ENCODE assay signal across 10 mouse cellular contexts in genomic region chr13:96855191-96855590, GRCm38 (mm10).
DNase-seq lines count a peak whose midpoint lies in the region; ATAC-seq and TF ChIP-seq lines count a peak whose summit lies in the region.
"Had no signal": no experiment of that assay in that cellular context is flagged by ENCODE, and none has a peak within 500 bp of the region (broad histone marks: within the 10 kb centered on the region; RNA-seq: fewer than 3 reads in every experiment).

No protein-coding gene starts in this region.

- TF ChIP-seq CTCF in hindbrain, postnatal 0 days (IDR thresholded peaks at IDR 0.05; ENCODE audit: low read depth), result peak; percentile 85

- no peak overlapping the region for H3K27ac ChIP-seq in midbrain, embryonic 10.5 days (replicated peaks)
- no peak overlapping the region for H3K27ac ChIP-seq in midbrain, embryonic 13.5 days
- no peak overlapping the region for H3K27ac ChIP-seq in hindbrain, postnatal 0 days
- H3K27ac ChIP-seq: neural tube, embryonic 13.5 days had no signal

- ATAC-seq in midbrain, embryonic 13.5 days, result no peak
- peak; percentile 56; the same call in 1 of the 2 replicates for ATAC-seq in hindbrain, postnatal 0 days

- no peaks in the 10 kb centered on the region for H3K9me3 ChIP-seq in midbrain, embryonic 10.5 days (replicated peaks)
- H3K9me3 ChIP-seq in midbrain, embryonic 13.5 days, result no peaks in the 10 kb centered on the region
- no peaks in the 10 kb centered on the region for H3K9me3 ChIP-seq in hindbrain, postnatal 0 days (ENCODE audit: low read length)
- H3K9me3 ChIP-seq: neural tube, embryonic 13.5 days had no signal

- no peaks in the 10 kb centered on the region for H3K4me1 ChIP-seq in midbrain, embryonic 10.5 days
- no peaks in the 10 kb centered on the region for H3K4me1 ChIP-seq in midbrain, embryonic 13.5 days (replicated peaks)
- H3K4me1 ChIP-seq in hindbrain, postnatal 0 days (ENCODE audit: insufficient read depth, low read length), result no peaks in the 10 kb centered on the region
- H3K4me1 ChIP-seq: neural tube, embryonic 13.5 days had no signal

- DNase-seq in midbrain, embryonic 10.5 days (ENCODE audit: low spot score), result peak; percentile 52
- peak; percentile 22 for DNase-seq in adrenal gland, adult 8-10 months
- DNase-seq in embryo, embryonic 11.5 days (ENCODE audit: low read depth, low spot score), result peak; percentile 42
- peak; percentile 83 for DNase-seq in hindbrain, postnatal 0 days (ENCODE audit: low spot score)
- peak; percentile 78 to 86 for DNase-seq in left cerebral cortex, postnatal 25 days (ENCODE audit: low spot score in 2 of 2)
- peak; percentile 27 for DNase-seq in ovary, postnatal 36 days (ENCODE audit: low spot score)
- peak; percentile 76 for DNase-seq in urinary bladder, postnatal 14 days (ENCODE audit: low spot score)

- no peak overlapping the region for H3K9ac ChIP-seq in midbrain, embryonic 13.5 days (replicated peaks)
- no peak overlapping the region for H3K9ac ChIP-seq in hindbrain, postnatal 0 days (replicated peaks; ENCODE audit: low read length)
- H3K9ac ChIP-seq: neural tube, embryonic 13.5 days had no signal

- H3K4me3 ChIP-seq in midbrain, embryonic 10.5 days, result no peak overlapping the region
- H3K4me3 ChIP-seq in midbrain, embryonic 13.5 days (replicated peaks), result no peak overlapping the region
- H3K4me3 ChIP-seq in hindbrain, postnatal 0 days (ENCODE audit: low read length), result no peak overlapping the region
- H3K4me3 ChIP-seq: erythroblast, embryonic 14.5 days; neural tube, embryonic 13.5 days had no signal

- no peaks in the 10 kb centered on the region for H3K27me3 ChIP-seq in midbrain, embryonic 10.5 days (ENCODE audit: low read depth, poor library complexity, severe bottlenecking)
- no peaks in the 10 kb centered on the region for H3K27me3 ChIP-seq in midbrain, embryonic 13.5 days
- H3K27me3 ChIP-seq in hindbrain, postnatal 0 days (ENCODE audit: insufficient read depth, low read length), result no peaks in the 10 kb centered on the region
- H3K27me3 ChIP-seq: neural tube, embryonic 13.5 days had no signal

- H3K36me3 ChIP-seq in midbrain, embryonic 10.5 days, result no peaks in the 10 kb centered on the region
- no peaks in the 10 kb centered on the region for H3K36me3 ChIP-seq in midbrain, embryonic 13.5 days
- H3K36me3 ChIP-seq in hindbrain, postnatal 0 days (ENCODE audit: insufficient read depth, low read length), result no peaks in the 10 kb centered on the region
- H3K36me3 ChIP-seq: neural tube, embryonic 13.5 days had no signal

- H3K4me2 ChIP-seq in midbrain, embryonic 13.5 days (replicated peaks), result no peak overlapping the region
- no peak overlapping the region for H3K4me2 ChIP-seq in hindbrain, postnatal 0 days (ENCODE audit: low read depth, low read length)
- H3K4me2 ChIP-seq: neural tube, embryonic 13.5 days had no signal

- 28% methylated on average over 3 of the region's 3 CpGs for WGBS in midbrain, embryonic 10.5 days
- 21% methylated on average over 3 of the region's 3 CpGs for WGBS in midbrain, embryonic 13.5 days
- WGBS in hindbrain, postnatal 0 days, result 19% methylated on average over 3 of the region's 3 CpGs

- intact Hi-C loops in left cerebral cortex, postnatal 25 days (cut with DNase I), result loop anchor here (10.0 kb wide), 2 partner anchors 150 to 200 kb away; no protein-coding TSS in a partner anchor

Comparison
In these comparisons a context has a peak if more than half of its experiments do, and no peak if none do; other contexts are left out.
1. DNase-seq: peak in every context shown above with its lines; median percentile 83 in hindbrain, postnatal 0 days; 82 in left cerebral cortex, postnatal 25 days; 76 in urinary bladder, postnatal 14 days; 52 in midbrain, embryonic 10.5 days; 42 in embryo, embryonic 11.5 days; 27 in ovary, postnatal 36 days; 22 in adrenal gland, adult 8-10 months.